Mouse (Mus musculus) liver, postnatal 0 days (tissue): ENCODE measurements around the gene Tnp1. TPM values are rescaled to one million over a fixed set of nuclear protein-coding genes. Genes with fewer than 3 reads are reported as not detected.

Source experiments
- ATAC-seq: fragments of 200-750 bp; cut with Nextera tagmentation; 2 replicates; pipeline ENCODE4 v1.8.0; 2017; ENCODE audit warnings: mild to moderate bottlenecking, moderate library complexity
- DNase-seq: peaks from one replicate; pipeline ENCODE4 v3.0.0-alpha.2; 2016
- H3K27ac ChIP-seq: fragments of 300-500 bp; sonication (generic); 2 replicates; pipeline ENCODE4 v1.5.1; 2014; ENCODE audit warnings: antibody characterized with exemption, moderate library complexity, mild to moderate bottlenecking, low read depth
- H3K27me3 ChIP-seq: fragments of 300-500 bp; sonication (generic); 2 replicates; pipeline ENCODE4 v1.6.1; 2014; ENCODE audit warnings: low read length, control low read depth, mixed read lengths; ENCODE audit not compliant: insufficient read depth
- H3K36me3 ChIP-seq: fragments of 300-500 bp; sonication (generic); replicated peaks from 2 replicates; pipeline ENCODE4 v1.6.1; 2014; ENCODE audit warnings: mild to moderate bottlenecking, control low read depth, low read length, moderate library complexity, mixed read lengths; ENCODE audit not compliant: insufficient read depth
- H3K4me1 ChIP-seq: fragments of 300-500 bp; sonication (generic); 2 replicates; pipeline ENCODE4 v1.6.1; 2014; ENCODE audit warnings: antibody characterized with exemption, mild to moderate bottlenecking, control low read depth; ENCODE audit not compliant: insufficient read depth
- H3K4me2 ChIP-seq: fragments of 300-500 bp; sonication (generic); 2 replicates; pipeline ENCODE4 v1.6.1; 2014; ENCODE audit warnings: low read depth, mild to moderate bottlenecking, low read length, moderate library complexity, mixed read lengths
- H3K4me3 ChIP-seq: fragments of 300-500 bp; sonication (generic); 2 replicates; pipeline ENCODE4 v1.5.1; 2014; ENCODE audit warnings: low read depth, low read length
- H3K9ac ChIP-seq: fragments of 300-500 bp; sonication (generic); replicated peaks from 2 replicates; pipeline ENCODE4 v1.6.1; 2014; ENCODE audit warnings: mild to moderate bottlenecking, moderate library complexity
- H3K9me3 ChIP-seq: fragments of 300-500 bp; sonication (generic); 2 replicates; pipeline ENCODE4 v1.6.1; 2016; ENCODE audit warnings: mild to moderate bottlenecking, control low read depth, low read length, mixed read lengths
- CTCF ChIP-seq: sonication (generic); IDR thresholded peaks from 2 replicates; pipeline ENCODE4 v1.5.1; 2016; ENCODE audit warnings: antibody characterized with exemption, low read depth
- EP300 ChIP-seq: IDR thresholded peaks from 2 replicates; pipeline ENCODE4 v1.6.1; 2016; ENCODE audit warnings: antibody characterized with exemption, low read depth, mild to moderate bottlenecking
- WGBS: fragments of 180-500 bp; shearing (Covaris S2); extraction: QIAGEN DNeasy Blood & Tissue Kit; methylation state at CpG from one replicate; pipeline ENCODE4 v1.1.7; 2014; ENCODE audit not compliant: insufficient replicate concordance; 5-methylcytosine and 5-hydroxymethylcytosine counted together
- polyA plus RNA-seq: library from polyadenylated mRNA; unstranded; fragments of >200 nt; fragmentation: Nextera tagmentation; extraction: Ambion mirVana; gene quantifications from 2 replicates; pipeline ENCODE4 v1.2.1, GENCODE M21; 2015

Gene Tnp1
- polyA plus RNA-seq, 1 experiment from 2014 or later, result not detected

- DNase-seq, result no peak
- Histone ChIP-seq H3K27me3 (no peaks in the 10 kb centered on the region), H3K9ac (no peak overlapping the region), H3K4me3 (no peak overlapping the region), H3K36me3 (no peaks in the 10 kb centered on the region), H3K4me2 (no peak overlapping the region), H3K4me1 (peaks cover 42% of the 10 kb centered on the region), H3K9me3 (no peaks in the 10 kb centered on the region), H3K27ac (no peak overlapping the region)
- no peak for ATAC-seq
- 78% methylated on average over 3 of the region's 3 CpGs for WGBS
- TF ChIP-seq CTCF (no peak), EP300 (no peak)
Observed at GRCm38 (mm10) chr1:73040691-73041425, 25.1 kb upstream of the Tnp1 start.

GRCm38 (mm10) chr1:73038532-73038931, 22.8 kb upstream of the Tnp1 start:
- peak overlapping the region; percentile 45 for H3K4me2 ChIP-seq
- H3K27ac ChIP-seq, result peak overlapping the region; percentile 85
- ATAC-seq, result peak; percentile 86
- no peak overlapping the region for H3K9ac ChIP-seq
- H3K4me1 ChIP-seq, result peaks cover 48% of the 10 kb centered on the region
- no peak overlapping the region for H3K4me3 ChIP-seq
- no peaks in the 10 kb centered on the region for H3K27me3 ChIP-seq
- DNase-seq, result peak; percentile 46
- WGBS, result 45% methylated on average over 3 of the region's 3 CpGs
- no peak for TF ChIP-seq CTCF
- peak; percentile 90 for TF ChIP-seq EP300
- no peaks in the 10 kb centered on the region for H3K36me3 ChIP-seq
- no peaks in the 10 kb centered on the region for H3K9me3 ChIP-seq

GRCm38 (mm10) chr1:73036536-73036935, 20.8 kb upstream of the Tnp1 start:
- DNase-seq, result peak; percentile 71
- ATAC-seq, result peak; percentile 66
- no peaks in the 10 kb centered on the region for H3K36me3 ChIP-seq
- no peak overlapping the region for H3K4me3 ChIP-seq
- 44% methylated on average over 3 of the region's 3 CpGs for WGBS
- H3K27me3 ChIP-seq, result no peaks in the 10 kb centered on the region
- no peaks in the 10 kb centered on the region for H3K9me3 ChIP-seq
- H3K9ac ChIP-seq, result peak overlapping the region; percentile 35; the same call in 1 of the 2 replicates
- peaks cover 48% of the 10 kb centered on the region for H3K4me1 ChIP-seq
- 0 out of 2 replicates have a peak overlapping the region, but pooled peaks have one; percentile 28 for H3K4me2 ChIP-seq
- TF ChIP-seq CTCF (no peak), EP300 (peak; percentile 83)
- H3K27ac ChIP-seq, result peak overlapping the region; percentile 85

GRCm38 (mm10) chr1:73035726-73036125, 20.0 kb upstream of the Tnp1 start:
- no peak overlapping the region for H3K4me2 ChIP-seq
- DNase-seq (no peak), ATAC-seq (no peak)
- H3K9me3 ChIP-seq, result no peaks in the 10 kb centered on the region
- WGBS, result 72% methylated on average over 3 of the region's 3 CpGs
- H3K27me3 ChIP-seq, result no peaks in the 10 kb centered on the region
- no peaks in the 10 kb centered on the region for H3K36me3 ChIP-seq
- peaks cover 43% of the 10 kb centered on the region for H3K4me1 ChIP-seq
- no peak overlapping the region for H3K9ac ChIP-seq
- H3K27ac ChIP-seq, result peak overlapping the region; percentile 4; the same call in 1 of the 2 replicates
- TF ChIP-seq EP300, result no peak
- no peak for TF ChIP-seq CTCF
- H3K4me3 ChIP-seq, result no peak overlapping the region

- 83% methylated on average over 5 of the region's 5 CpGs for WGBS
Observed at GRCm38 (mm10) chr1:73032491-73032890, 16.8 kb upstream of the Tnp1 start.

GRCm38 (mm10) chr1:73028741-73029140, 13.0 kb upstream of the Tnp1 start:
- Histone ChIP-seq H3K27me3 (no peaks in the 10 kb centered on the region), H3K4me3 (no peak overlapping the region), H3K9me3 (no peaks in the 10 kb centered on the region), H3K4me1 (peaks cover 8% of the 10 kb centered on the region), H3K9ac (no peak overlapping the region), H3K4me2 (no peak overlapping the region), H3K36me3 (no peaks in the 10 kb centered on the region), H3K27ac (no peak overlapping the region)
- WGBS, result 80% methylated on average over 6 of the region's 6 CpGs
- no peak for DNase-seq
- no peak for ATAC-seq
- TF ChIP-seq CTCF, result no peak
- TF ChIP-seq EP300, result no peak

More at GRCm38 (mm10) chr1:73032491-73032890, 16.8 kb upstream of the Tnp1 start:
- H3K36me3 ChIP-seq, result no peaks in the 10 kb centered on the region
- H3K9me3 ChIP-seq, result no peaks in the 10 kb centered on the region
- TF ChIP-seq CTCF, result no peak
- TF ChIP-seq EP300, result no peak
- no peak overlapping the region for H3K4me3 ChIP-seq
- peaks cover 25% of the 10 kb centered on the region for H3K4me1 ChIP-seq
- DNase-seq (no peak), ATAC-seq (no peak)
- no peak overlapping the region for H3K9ac ChIP-seq
- H3K4me2 ChIP-seq, result no peak overlapping the region
- no peak overlapping the region for H3K27ac ChIP-seq
- H3K27me3 ChIP-seq, result no peaks in the 10 kb centered on the region
